Mouse (Mus musculus): Measurements from ENCODE around the gene Aes. TPM values are rescaled to one million over a fixed set of nuclear protein-coding genes. Genes with fewer than 3 reads are reported as not detected.

Gene Aes
- polyA plus RNA-seq, 1 experiment from 2014 or later, result 683 TPM

DNA sequence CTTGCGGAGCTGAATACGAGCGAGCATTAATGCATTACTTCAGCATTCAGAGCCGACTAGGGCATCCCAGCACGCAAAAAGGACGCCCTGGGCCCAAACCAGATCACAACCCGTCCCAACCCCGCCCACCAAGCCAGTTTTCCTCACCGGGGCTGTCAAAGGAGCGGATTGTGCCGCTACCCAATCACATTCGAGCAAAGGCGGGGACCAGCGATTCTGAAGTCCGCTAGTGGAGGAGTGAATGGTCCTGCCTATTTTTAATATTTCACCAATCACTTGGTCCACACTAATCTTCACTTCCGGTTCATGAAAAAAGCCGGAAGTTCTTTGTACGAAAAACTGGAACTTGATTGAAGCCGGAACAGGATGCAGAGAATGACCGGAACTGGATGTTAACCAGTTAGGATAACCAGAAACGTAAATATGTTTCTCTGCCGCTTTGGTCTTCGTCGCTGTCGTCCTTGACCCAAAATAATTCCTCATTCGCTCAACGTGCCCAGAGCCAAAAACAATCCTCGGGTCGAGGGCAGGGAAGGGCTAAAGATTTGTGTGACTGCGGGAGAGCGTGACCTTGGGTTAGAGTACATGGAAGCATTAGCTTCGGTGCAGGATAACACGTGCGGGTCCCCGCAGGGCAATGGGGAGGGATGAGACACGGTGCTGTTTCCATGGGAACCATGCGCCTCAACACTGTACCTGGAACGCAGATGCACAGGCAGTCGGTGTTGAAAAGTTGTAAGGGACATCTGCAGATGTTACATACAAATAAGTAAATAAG is 46.9 kb downstream of the Aes start, which contains the start of gene BC025920:
BC025920 (plus strand) TSS at position 297 of the 778 bp plus-strand sequence.
- H3K9me3 ChIP-seq (ENCODE audit: control insufficient read depth, low read length), result no peaks in the 10 kb centered on the region
- H3K36me3 ChIP-seq (ENCODE audit: control insufficient read depth, insufficient read depth), result no peaks in the 10 kb centered on the region; the same call in 1 of the 2 replicates
- WGBS, result under 1% methylated on average over 39 of the region's 39 CpGs
- H3K9ac ChIP-seq (replicated peaks; ENCODE audit: low read depth, low read length), result peak within 1 kb of the TSS; percentile 71
- peaks cover 3% of the 10 kb centered on the region; the same call in 1 of the 2 replicates for H3K27me3 ChIP-seq (replicated peaks; ENCODE audit: control insufficient read depth, insufficient read depth, low read length)
- peak within 1 kb of the TSS; percentile 93 for H3K27ac ChIP-seq (ENCODE audit: low read length)
- ATAC-seq, result peak; percentile 89
- peak within 1 kb of the TSS; percentile 99 for H3K4me2 ChIP-seq (ENCODE audit: low read length)
- H3K4me1 ChIP-seq (replicated peaks; ENCODE audit: control insufficient read depth, insufficient read depth, low read length), result peaks cover 26% of the 10 kb centered on the region
- peak within 1 kb of the TSS; percentile 67 for H3K4me3 ChIP-seq (replicated peaks; ENCODE audit: low read length)

DNA sequence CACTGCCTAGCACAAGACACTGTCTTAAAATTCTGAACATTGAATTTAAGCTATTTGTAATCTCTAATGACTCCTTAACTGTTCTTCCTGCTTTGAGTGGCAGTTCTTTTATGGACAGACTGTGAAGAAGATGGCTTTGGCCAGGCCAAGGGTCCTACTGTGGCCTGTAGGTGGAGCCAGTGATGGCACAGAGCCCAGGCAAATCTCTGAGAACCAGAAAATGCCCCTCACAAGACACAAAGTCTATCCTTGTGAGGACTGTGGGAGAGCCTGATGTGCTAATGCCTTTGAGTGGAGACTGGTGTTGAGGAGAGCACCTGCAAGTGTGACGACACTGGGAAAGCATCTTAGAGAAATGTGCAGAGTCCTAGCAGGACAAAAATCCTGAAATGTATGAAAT is 49.0 kb downstream of the Aes start:
- Histone ChIP-seq H3K27ac (ENCODE audit: low read length) (no peak overlapping the region), H3K4me1 (replicated peaks; ENCODE audit: control insufficient read depth, insufficient read depth, low read length) (peaks cover 16% of the 10 kb centered on the region), H3K36me3 (ENCODE audit: control insufficient read depth, insufficient read depth) (no peaks in the 10 kb centered on the region; the same call in 1 of the 2 replicates), H3K4me2 (ENCODE audit: low read length) (no peak overlapping the region), H3K4me3 (replicated peaks; ENCODE audit: low read length) (no peak overlapping the region), H3K9ac (replicated peaks; ENCODE audit: low read depth, low read length) (no peak overlapping the region), H3K9me3 (ENCODE audit: control insufficient read depth, low read length) (no peaks in the 10 kb centered on the region), H3K27me3 (replicated peaks; ENCODE audit: control insufficient read depth, insufficient read depth, low read length) (no peaks in the 10 kb centered on the region)
- ATAC-seq, result no peak
- WGBS, result 92% methylated on average over 1 of the region's 1 CpGs

DNA sequence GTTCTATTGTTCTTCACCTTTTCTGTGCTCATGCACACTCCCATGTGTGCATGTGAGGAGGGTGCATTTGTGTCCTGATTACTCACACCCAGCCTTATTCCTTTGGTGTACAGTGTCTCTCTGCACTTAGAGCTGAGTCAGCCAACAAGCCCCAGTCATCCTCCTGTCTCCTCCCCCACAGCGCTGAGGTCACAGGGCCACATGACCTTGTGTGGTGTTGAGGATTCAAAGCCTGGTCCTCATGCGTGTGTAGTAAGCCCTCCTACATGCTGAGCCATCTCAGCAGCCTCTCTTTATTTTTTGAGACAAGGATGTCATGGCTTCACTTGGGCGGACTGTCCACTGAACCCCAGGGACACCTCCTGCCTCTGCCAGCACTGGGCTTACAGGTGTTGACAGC is 53.5 kb downstream of the Aes start:
- H3K9ac ChIP-seq (replicated peaks; ENCODE audit: low read depth, low read length), result no peak overlapping the region
- WGBS, result 81% methylated on average over 3 of the region's 3 CpGs
- no peaks in the 10 kb centered on the region; the same call in 1 of the 2 replicates for H3K36me3 ChIP-seq (ENCODE audit: control insufficient read depth, insufficient read depth)
- H3K4me2 ChIP-seq (ENCODE audit: low read length), result no peak overlapping the region
- H3K27me3 ChIP-seq (replicated peaks; ENCODE audit: control insufficient read depth, insufficient read depth, low read length), result no peaks in the 10 kb centered on the region
- H3K4me3 ChIP-seq (replicated peaks; ENCODE audit: low read length), result no peak overlapping the region
- no peaks in the 10 kb centered on the region for H3K4me1 ChIP-seq (replicated peaks; ENCODE audit: control insufficient read depth, insufficient read depth, low read length)
- no peak for ATAC-seq
- H3K27ac ChIP-seq (ENCODE audit: low read length), result no peak overlapping the region
- H3K9me3 ChIP-seq (ENCODE audit: control insufficient read depth, low read length), result no peaks in the 10 kb centered on the region

DNA sequence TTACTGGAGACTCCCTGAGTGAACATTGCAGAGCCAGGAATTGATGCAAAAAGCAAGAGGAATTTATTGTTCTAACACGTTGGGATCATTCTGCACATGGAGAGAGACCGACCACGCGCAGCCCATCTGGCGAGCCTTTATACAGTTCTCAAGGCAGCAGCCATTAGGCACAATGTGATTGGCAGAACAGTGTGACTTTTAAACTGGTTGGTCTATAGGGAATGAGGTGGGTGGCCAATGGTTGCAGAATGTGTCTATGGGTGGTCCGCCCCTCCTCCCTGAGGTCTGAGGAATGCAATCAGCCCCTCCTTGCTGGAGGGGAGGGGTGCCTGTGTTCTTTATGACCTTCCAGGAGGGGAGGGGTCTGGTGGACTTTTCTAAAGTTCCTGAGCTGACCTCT is 56.2 kb downstream of the Aes start:
- 56% methylated on average over 6 of the region's 6 CpGs for WGBS

More for the DNA sequence above, 56.2 kb downstream of the Aes start:
- H3K27me3 ChIP-seq (replicated peaks; ENCODE audit: control insufficient read depth, insufficient read depth, low read length), result no peaks in the 10 kb centered on the region
- H3K4me2 ChIP-seq (ENCODE audit: low read length), result no peak overlapping the region
- no peaks in the 10 kb centered on the region for H3K9me3 ChIP-seq (ENCODE audit: control insufficient read depth, low read length)
- no peaks in the 10 kb centered on the region for H3K4me1 ChIP-seq (replicated peaks; ENCODE audit: control insufficient read depth, insufficient read depth, low read length)
- no peak overlapping the region for H3K9ac ChIP-seq (replicated peaks; ENCODE audit: low read depth, low read length)
- ATAC-seq, result no peak
- no peak overlapping the region for H3K4me3 ChIP-seq (replicated peaks; ENCODE audit: low read length)
- H3K36me3 ChIP-seq (ENCODE audit: control insufficient read depth, insufficient read depth), result no peaks in the 10 kb centered on the region; the same call in 1 of the 2 replicates
- H3K27ac ChIP-seq (ENCODE audit: low read length), result no peak overlapping the region

Other genes starting within 250 kb of the Aes start
- gene Cactin, start 238.4 kb upstream of the Aes start, polyA plus RNA-seq (2015; fragmentation: Nextera tagmentation; extraction: Ambion mirVana), result 36.8 and 38.3 TPM in 2 replicates
- gene Tbxa2r, start 230.8 kb upstream of the Aes start, polyA plus RNA-seq (2015; fragmentation: Nextera tagmentation; extraction: Ambion mirVana), result 3.6 and 4.9 TPM in 2 replicates
- gene Gipc3, start 216.2 kb upstream of the Aes start, polyA plus RNA-seq (2015; fragmentation: Nextera tagmentation; extraction: Ambion mirVana), result not detected in 2 replicates
- gene Hmg20b, start 209.0 kb upstream of the Aes start, polyA plus RNA-seq (2015; fragmentation: Nextera tagmentation; extraction: Ambion mirVana), result 33.4 and 34.2 TPM in 2 replicates
- 11.4 and 11.5 TPM in 2 replicates for gene Mfsd12, start 202.0 kb upstream of the Aes start, polyA plus RNA-seq (2015; fragmentation: Nextera tagmentation; extraction: Ambion mirVana)
- 0.72 and 0.86 TPM in 2 replicates for gene 4930404N11Rik, start 193.7 kb upstream of the Aes start, polyA plus RNA-seq (2015; fragmentation: Nextera tagmentation; extraction: Ambion mirVana)
- 121 and 133 TPM in 2 replicates for gene Fzr1, start 181.0 kb upstream of the Aes start, polyA plus RNA-seq (2015; fragmentation: Nextera tagmentation; extraction: Ambion mirVana)
- gene Dohh, start 175.1 kb upstream of the Aes start, polyA plus RNA-seq (2015; fragmentation: Nextera tagmentation; extraction: Ambion mirVana), result 86.0 and 91.0 TPM in 2 replicates
- 6.2 and 8.8 TPM in 2 replicates for gene Gm48551, start 175.0 kb upstream of the Aes start, polyA plus RNA-seq (2015; fragmentation: Nextera tagmentation; extraction: Ambion mirVana)
- 1.0 and 2.2 TPM in 2 replicates for gene Gm48552, start 170.5 kb upstream of the Aes start, polyA plus RNA-seq (2015; fragmentation: Nextera tagmentation; extraction: Ambion mirVana)
- 1.2 and 1.8 TPM in 2 replicates for gene Smim24, start 166.4 kb upstream of the Aes start, polyA plus RNA-seq (2015; fragmentation: Nextera tagmentation; extraction: Ambion mirVana)
- 25.4 and 27.0 TPM in 2 replicates for gene Nfic, start 103.9 kb upstream of the Aes start, polyA plus RNA-seq (2015; fragmentation: Nextera tagmentation; extraction: Ambion mirVana)
- gene Celf5, start 76.8 kb upstream of the Aes start, polyA plus RNA-seq (2015; fragmentation: Nextera tagmentation; extraction: Ambion mirVana), result 75.3 and 93.0 TPM in 2 replicates
- gene Ncln, start 63.1 kb upstream of the Aes start, polyA plus RNA-seq (2015; fragmentation: Nextera tagmentation; extraction: Ambion mirVana), result 70.4 and 80.9 TPM in 2 replicates
- gene S1pr4, start 59.4 kb upstream of the Aes start, polyA plus RNA-seq (2015; fragmentation: Nextera tagmentation; extraction: Ambion mirVana), result 0.40 and 0.53 TPM in 2 replicates
- 0.42 and 0.76 TPM in 2 replicates for gene Gna15, start 35.3 kb upstream of the Aes start, polyA plus RNA-seq (2015; fragmentation: Nextera tagmentation; extraction: Ambion mirVana)
- 106 and 112 TPM in 2 replicates for gene Gna11, start 14.3 kb upstream of the Aes start, polyA plus RNA-seq (2015; fragmentation: Nextera tagmentation; extraction: Ambion mirVana)
- 27.1 and 32.6 TPM in 2 replicates for gene Tle2, start 15.1 kb downstream of the Aes start, polyA plus RNA-seq (2015; fragmentation: Nextera tagmentation; extraction: Ambion mirVana)
- 3.5 and 3.7 TPM in 2 replicates for gene Tle6, start 41.6 kb downstream of the Aes start, polyA plus RNA-seq (2015; fragmentation: Nextera tagmentation; extraction: Ambion mirVana)
- 2.7 and 3.4 TPM in 2 replicates for gene BC025920, start 46.8 kb downstream of the Aes start, polyA plus RNA-seq (2015; fragmentation: Nextera tagmentation; extraction: Ambion mirVana)
- gene Sirt6, start 68.3 kb downstream of the Aes start, polyA plus RNA-seq (2015; fragmentation: Nextera tagmentation; extraction: Ambion mirVana), result 51.4 and 55.1 TPM in 2 replicates
- 13.8 and 16.5 TPM in 2 replicates for gene Ankrd24, start 69.1 kb downstream of the Aes start, polyA plus RNA-seq (2015; fragmentation: Nextera tagmentation; extraction: Ambion mirVana)
- gene Gm10778, start 89.6 kb downstream of the Aes start, polyA plus RNA-seq (2015; fragmentation: Nextera tagmentation; extraction: Ambion mirVana), result 6.6 and 6.9 TPM in 2 replicates
- gene Zfp433, start 145.3 kb downstream of the Aes start, polyA plus RNA-seq (2015; fragmentation: Nextera tagmentation; extraction: Ambion mirVana), result 20.4 and 25.1 TPM in 2 replicates
- 16.0 and 23.5 TPM in 2 replicates for gene Gm3055, start 211.7 kb downstream of the Aes start, polyA plus RNA-seq (2015; fragmentation: Nextera tagmentation; extraction: Ambion mirVana)

Data from forebrain, embryonic 16.5 days (tissue).